Mouse (Mus musculus) frontal cortex, postnatal 36 days (tissue): ENCODE results near the gene Ahnak.
"Not testable (repeated sequence)": the region's sequence is repeated elsewhere in the genome, so short reads cannot be mapped to it uniquely, and the experiment has no call there.

Experiments
- DNase-seq, 2 experiments: peaks; one replicate each; pipeline ENCODE4 v3.0.0; 2022; ENCODE audit warnings: low spot score in 2 of 2

Gene Ahnak

GRCm38 (mm10) chr19:8972491-8972890 lies 16.6 kb upstream of the Ahnak start:
- not testable (repeated sequence) for DNase-seq

DNA sequence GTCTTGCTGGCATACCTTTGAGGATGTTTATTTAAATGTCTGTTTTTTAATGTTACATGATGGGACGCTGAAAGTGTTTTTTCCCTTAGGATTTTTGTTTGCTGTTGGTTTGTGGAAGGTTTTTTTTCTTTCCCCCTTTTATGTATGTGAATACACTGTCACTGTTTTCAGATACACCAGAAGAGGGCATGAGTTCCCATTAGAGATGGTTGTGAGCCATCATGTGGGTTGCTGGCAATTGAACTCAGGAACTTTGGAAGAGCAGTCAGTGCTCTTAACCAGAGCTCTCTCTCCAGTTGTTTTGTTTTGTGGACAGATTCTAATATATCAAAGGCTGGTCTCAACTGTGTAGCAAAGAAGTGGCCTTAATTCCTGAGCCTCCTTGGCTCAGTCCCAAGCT lies 14.4 kb upstream of the Ahnak start:
- no peak for DNase-seq

- no peak for DNase-seq
These were observed 13.6 kb upstream of the Ahnak start for GRCm38 (mm10) chr19:8975491-8975890.

DNA sequence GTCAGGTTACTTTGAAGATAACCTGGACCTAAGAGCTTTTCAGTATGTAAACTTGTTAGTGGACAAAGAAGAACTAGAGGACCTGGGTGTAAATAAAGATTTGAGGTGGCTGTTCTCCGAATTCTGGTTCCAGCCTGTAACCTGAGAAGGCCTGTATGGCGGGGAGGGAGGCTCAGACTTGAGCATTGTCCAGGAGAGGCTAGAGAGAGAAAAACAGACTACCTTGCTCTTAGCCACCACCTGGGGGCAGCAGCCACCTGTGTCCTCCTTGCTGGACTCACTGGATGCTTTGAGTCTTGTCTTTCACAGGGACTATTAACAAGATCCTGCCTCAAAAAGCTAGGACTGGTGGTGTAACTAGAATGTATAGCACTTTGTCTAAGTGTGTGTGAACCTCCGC lies 12.5 kb upstream of the Ahnak start:
- DNase-seq: no peak

GRCm38 (mm10) chr19:8980771-8981170 lies 8.3 kb upstream of the Ahnak start:
- no peak for DNase-seq

- DNase-seq: no peak
These were observed 7.5 kb upstream of the Ahnak start for GRCm38 (mm10) chr19:8981450-8982168.

- DNase-seq: no peak
These were observed 6.6 kb upstream of the Ahnak start for GRCm38 (mm10) chr19:8982303-8983149.

GRCm38 (mm10) chr19:8983150-8983650 lies 5.9 kb upstream of the Ahnak start:
- no peak for DNase-seq

DNA sequence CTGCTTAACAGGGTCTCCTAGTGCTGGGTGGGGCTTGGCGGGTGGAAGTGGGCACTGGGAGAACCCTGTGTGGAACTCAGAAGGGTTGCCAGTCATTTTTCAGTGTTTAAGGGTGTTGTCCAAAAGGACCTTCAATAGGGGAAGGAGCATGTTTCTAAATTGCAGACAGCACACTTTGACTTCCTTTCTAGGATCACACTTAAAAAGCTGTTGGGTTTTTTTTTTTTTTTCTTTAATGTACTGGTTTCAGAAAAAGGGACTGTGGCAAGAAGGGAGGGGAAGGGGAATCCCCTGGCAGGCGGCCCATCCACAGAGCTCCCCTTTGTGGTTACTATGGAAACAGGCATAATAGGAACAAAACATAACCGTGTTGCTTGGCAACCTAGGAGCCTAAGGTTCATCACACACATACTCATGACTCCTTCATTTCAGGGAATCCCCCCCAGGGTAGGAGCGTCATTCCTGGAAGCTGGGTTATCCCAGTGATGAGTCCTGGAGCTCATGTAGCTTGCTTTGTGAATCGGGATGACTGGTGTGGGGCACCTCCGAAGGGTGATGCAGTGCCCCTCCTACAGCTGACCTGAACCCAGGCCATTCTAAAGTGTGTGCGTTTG lies 4.7 kb upstream of the Ahnak start:
- DNase-seq: no peak

DNA sequence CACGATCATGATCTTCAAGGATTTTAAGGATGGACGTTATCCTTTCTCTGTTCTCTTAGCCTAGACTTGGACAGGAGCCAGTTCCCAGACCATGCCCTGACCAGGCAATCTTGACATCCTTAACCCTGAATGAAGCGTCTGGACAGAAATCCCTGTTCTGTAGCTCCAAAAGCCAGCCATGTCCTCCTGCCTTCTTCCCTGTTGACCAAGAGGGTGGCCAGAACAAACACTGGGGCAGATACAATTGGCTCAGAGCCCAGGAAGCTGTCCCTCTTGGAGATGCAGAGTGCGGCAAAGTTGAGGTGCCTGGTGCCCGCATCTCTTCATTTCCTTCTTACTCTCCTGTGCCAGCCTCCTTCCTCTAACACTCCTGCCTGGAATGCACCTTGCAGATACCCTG lies 3.2 kb upstream of the Ahnak start:
- DNase-seq: no peak

DNA sequence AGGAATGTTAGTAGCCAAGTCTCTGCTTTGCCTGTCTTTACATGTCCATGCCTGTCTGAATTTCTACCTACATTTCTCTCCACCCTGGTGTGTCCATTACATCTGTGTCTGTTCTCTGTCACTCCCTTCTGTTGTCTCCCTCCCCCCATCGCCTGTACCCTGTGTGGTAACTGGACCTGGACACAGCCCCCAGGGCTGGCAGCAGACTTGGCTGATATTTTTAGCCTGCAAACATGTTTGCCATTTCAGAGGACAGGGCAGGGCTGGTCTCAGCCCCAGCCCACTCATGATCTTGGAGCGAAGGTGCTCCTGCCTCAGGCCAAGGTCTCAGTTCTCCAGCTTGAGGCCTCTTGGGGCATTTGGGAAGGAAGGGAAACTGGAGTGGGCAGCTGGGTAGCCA lies 1.3 kb upstream of the Ahnak start:
- DNase-seq: no peak

GRCm38 (mm10) chr19:8988346-8989065 lies 578 bp upstream of the Ahnak start:
- DNase-seq: no peak

DNA sequence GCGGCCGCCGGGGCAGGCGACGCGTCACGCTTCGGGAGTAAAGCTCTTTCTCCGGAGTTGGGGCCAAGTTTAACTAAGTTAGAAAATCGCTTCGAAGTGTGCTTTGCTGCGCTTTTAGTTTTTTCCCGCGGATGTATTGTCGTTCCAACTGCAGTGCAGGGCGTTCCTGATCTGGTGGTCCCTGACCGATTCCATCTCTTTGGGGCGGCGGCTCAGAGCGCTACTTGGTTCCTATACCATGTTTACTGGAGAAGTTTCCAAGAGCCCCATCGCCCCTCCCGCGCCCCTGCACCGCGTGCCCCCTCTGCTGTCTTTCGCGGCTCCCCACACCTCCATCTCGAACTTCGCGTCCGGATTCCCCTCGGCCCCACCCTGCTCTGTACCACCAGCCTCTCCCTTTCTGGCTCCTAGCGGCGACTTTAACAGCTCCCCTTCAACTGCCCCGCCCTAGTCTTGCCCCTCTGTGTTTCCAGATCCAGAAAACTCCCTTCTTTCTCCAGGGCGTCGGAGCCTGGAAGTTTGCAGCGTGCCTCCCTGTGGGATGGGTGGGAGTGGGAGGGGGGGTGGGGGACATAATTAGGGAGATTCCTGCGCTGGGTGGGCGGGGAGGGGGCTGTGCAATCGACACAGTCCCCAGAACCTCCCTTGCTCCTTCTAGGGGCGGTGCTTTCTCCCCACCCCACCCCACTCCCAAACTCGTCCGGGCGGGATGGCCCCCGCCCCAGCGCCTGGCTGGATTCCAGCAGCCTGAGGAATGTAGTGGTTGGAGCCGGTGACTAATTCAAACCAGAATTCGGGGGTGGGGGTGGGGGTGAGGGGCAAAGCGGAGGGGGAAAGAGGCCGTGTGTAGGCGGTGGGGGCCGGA lies 715 bp downstream of the Ahnak start:
- DNase-seq: no peak

DNA sequence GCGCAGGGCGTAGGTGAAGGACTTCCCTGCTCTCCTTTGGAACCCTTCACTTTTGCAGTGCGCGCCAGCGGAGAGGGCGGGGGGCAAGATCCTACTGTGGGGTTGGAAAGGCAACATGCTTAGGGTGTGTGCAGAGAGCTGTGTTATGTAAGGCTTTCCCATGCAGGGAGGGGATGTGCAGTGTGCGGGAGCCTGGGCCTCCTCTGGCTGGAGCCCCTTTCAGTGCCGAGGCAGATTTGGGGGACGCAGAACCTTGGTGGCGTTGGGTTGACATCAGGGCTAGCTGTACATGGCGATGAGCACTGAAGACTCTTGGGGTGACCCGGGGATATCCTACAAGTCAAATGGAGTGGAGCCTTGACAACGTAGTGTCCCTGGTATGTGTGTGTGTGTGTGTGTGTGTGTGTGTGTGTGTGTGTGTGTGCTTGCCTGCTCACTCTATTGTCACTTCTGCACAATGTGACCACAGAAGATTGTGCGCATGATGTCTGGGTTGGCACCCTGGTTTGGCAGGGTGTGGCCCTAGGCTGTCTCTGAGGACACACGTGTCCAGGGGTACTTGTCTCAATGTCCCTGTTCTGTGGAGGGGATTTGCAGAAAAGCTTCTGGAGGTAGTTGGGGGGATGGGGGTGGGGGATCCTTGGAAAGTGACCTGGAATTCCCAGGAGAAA lies 1.5 kb downstream of the Ahnak start:
- no peak for DNase-seq

- DNase-seq: no peak
These were observed 2.3 kb downstream of the Ahnak start for GRCm38 (mm10) chr19:8991245-8991870.

- DNase-seq: no peak
These were observed 3.0 kb downstream of the Ahnak start for GRCm38 (mm10) chr19:8991871-8992735.

DNA sequence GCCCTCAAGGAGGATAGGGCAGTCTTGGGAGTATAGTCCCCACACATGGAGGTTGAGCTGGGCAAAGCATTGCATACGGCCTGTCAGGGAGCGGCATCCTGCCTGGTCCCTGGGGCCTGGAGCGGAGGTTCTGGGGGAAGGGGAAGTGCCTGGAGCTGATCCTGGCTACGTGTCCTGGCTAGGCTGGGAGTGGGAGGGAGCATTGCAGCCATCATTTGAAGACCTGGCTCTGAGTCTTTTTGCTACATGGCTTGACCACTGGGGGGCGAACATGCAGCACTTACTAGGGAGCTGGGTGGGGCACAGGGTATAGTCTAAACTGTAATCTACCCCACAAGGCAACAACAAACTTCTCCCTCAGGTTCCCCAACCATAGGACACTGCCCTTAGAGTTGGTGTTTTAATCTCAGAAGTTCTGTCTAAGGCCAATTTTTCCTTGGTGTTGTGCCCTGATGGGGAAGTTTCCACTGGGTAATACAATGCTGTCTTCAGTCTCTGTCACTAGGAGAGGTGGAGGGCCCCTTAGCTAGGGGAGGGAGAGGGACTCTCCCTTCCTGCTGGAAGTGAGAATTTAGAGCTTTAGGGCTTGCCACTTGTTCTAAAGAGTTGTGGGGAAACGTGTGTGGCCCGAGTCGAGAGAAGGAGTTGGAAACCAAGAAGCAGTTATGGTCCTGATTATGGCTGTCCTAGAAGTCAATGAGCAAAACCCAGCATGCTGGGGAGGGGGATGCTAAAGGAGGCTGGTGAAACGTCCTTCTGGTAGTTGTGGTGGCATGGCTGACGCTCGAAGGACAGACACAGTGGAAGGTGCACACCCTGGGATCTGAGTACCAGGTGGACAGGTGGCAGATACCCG lies 3.9 kb downstream of the Ahnak start:
- peak; percentile 71 to 72 for DNase-seq

GRCm38 (mm10) chr19:8993625-8993912 lies 4.5 kb downstream of the Ahnak start:
- DNase-seq: no peak
